Mouse (Mus musculus): ENCODE data around the gene Jazf1.

- no peak for TF ChIP-seq CTCF (IDR thresholded peaks at IDR 0.05; ENCODE audit: low read depth)
- no peak for TF ChIP-seq EP300 (IDR thresholded peaks at IDR 0.05; ENCODE audit: low read depth)
These were observed 62.9 kb downstream of the Jazf1 start for GRCm38 (mm10) chr6:53005544-53005943.

Measured in liver, postnatal 0 days (tissue).